Mouse (Mus musculus): ENCODE measurements at regions not wholly inside any gene's neighbourhood (a gene's known extent, or its start where the extent isn't known, plus 50 kb on each side); places are given as distances from the start of the nearest gene placed in this dataset.

- Histone ChIP-seq H3K4me1 (ENCODE audit: control insufficient read depth, insufficient read depth, low read length) (no peaks in the 10 kb centered on the region), H3K4me3 (replicated peaks; ENCODE audit: extremely low read depth, low read depth, low read length) (no peak overlapping the region)
- TF ChIP-seq POLR2A (IDR thresholded peaks at IDR 0.05; ENCODE audit: borderline replicate concordance, extremely low read depth, low read depth, low read length) (no peak), CTCF (IDR thresholded peaks at IDR 0.05; ENCODE audit: insufficient read depth, low read length) (no peak)
- WGBS = 36% methylated on average over 7 of the region's 7 CpGs
- DNase-seq = no peak
Observed at GRCm38 (mm10) chr7:128834894-128835293, 90.2 kb downstream of the Sec23ip start.

- no peak for DNase-seq
- TF ChIP-seq POLR2A (IDR thresholded peaks at IDR 0.05; ENCODE audit: borderline replicate concordance, extremely low read depth, low read depth, low read length) = no peak
- no peak for TF ChIP-seq CTCF (IDR thresholded peaks at IDR 0.05; ENCODE audit: insufficient read depth, low read length)
- WGBS = 70% methylated on average over 6 of the region's 6 CpGs
- Histone ChIP-seq H3K4me1 (ENCODE audit: control insufficient read depth, insufficient read depth, low read length) (no peaks in the 10 kb centered on the region), H3K4me3 (replicated peaks; ENCODE audit: extremely low read depth, low read depth, low read length) (no peak overlapping the region)
Observed at GRCm38 (mm10) chr7:128836435-128836834, 91.7 kb downstream of the Sec23ip start.

- no peaks in the 10 kb centered on the region for H3K4me1 ChIP-seq (ENCODE audit: control insufficient read depth, insufficient read depth, low read length)
- 88% methylated on average over 10 of the region's 10 CpGs for WGBS
- H3K4me3 ChIP-seq (replicated peaks; ENCODE audit: extremely low read depth, low read depth, low read length) = no peak overlapping the region
- no peak for TF ChIP-seq POLR2A (IDR thresholded peaks at IDR 0.05; ENCODE audit: borderline replicate concordance, extremely low read depth, low read depth, low read length)
- no peak for TF ChIP-seq CTCF (IDR thresholded peaks at IDR 0.05; ENCODE audit: insufficient read depth, low read length)
- no peak for DNase-seq
Observed at GRCm38 (mm10) chr7:128842561-128842960, 97.8 kb downstream of the Sec23ip start.

GRCm38 (mm10) chr7:128843576-128843975, 98.8 kb downstream of the Sec23ip start:
- TF ChIP-seq POLR2A (IDR thresholded peaks at IDR 0.05; ENCODE audit: borderline replicate concordance, extremely low read depth, low read depth, low read length) (no peak), CTCF (IDR thresholded peaks at IDR 0.05; ENCODE audit: insufficient read depth, low read length) (no peak)
- H3K4me1 ChIP-seq (ENCODE audit: control insufficient read depth, insufficient read depth, low read length) = no peaks in the 10 kb centered on the region
- H3K4me3 ChIP-seq (replicated peaks; ENCODE audit: extremely low read depth, low read depth, low read length) = no peak overlapping the region
- no peak for DNase-seq
- WGBS = 82% methylated on average over 9 of the region's 9 CpGs

GRCm38 (mm10) chr7:128849261-128849660, 104.5 kb downstream of the Sec23ip start:
- no peak overlapping the region for H3K4me3 ChIP-seq (replicated peaks; ENCODE audit: extremely low read depth, low read depth, low read length)
- TF ChIP-seq POLR2A (IDR thresholded peaks at IDR 0.05; ENCODE audit: borderline replicate concordance, extremely low read depth, low read depth, low read length) = no peak
- no peak for TF ChIP-seq CTCF (IDR thresholded peaks at IDR 0.05; ENCODE audit: insufficient read depth, low read length)
- 28% methylated on average over 3 of the region's 3 CpGs for WGBS
- no peaks in the 10 kb centered on the region for H3K4me1 ChIP-seq (ENCODE audit: control insufficient read depth, insufficient read depth, low read length)
- no peak for DNase-seq

- no peak for DNase-seq
- WGBS = 43% methylated on average over 4 of the region's 4 CpGs
- Histone ChIP-seq H3K4me3 (replicated peaks; ENCODE audit: extremely low read depth, low read depth, low read length) (no peak overlapping the region), H3K4me1 (ENCODE audit: control insufficient read depth, insufficient read depth, low read length) (no peaks in the 10 kb centered on the region)
- no peak for TF ChIP-seq CTCF (IDR thresholded peaks at IDR 0.05; ENCODE audit: insufficient read depth, low read length)
- TF ChIP-seq POLR2A (IDR thresholded peaks at IDR 0.05; ENCODE audit: borderline replicate concordance, extremely low read depth, low read depth, low read length) = no peak
Observed at GRCm38 (mm10) chr7:128854193-128854592, 109.5 kb downstream of the Sec23ip start.

- WGBS = 44% methylated on average over 18 of the region's 18 CpGs
- TF ChIP-seq CTCF (IDR thresholded peaks at IDR 0.05; ENCODE audit: insufficient read depth, low read length) (no peak), POLR2A (IDR thresholded peaks at IDR 0.05; ENCODE audit: borderline replicate concordance, extremely low read depth, low read depth, low read length) (no peak)
- H3K4me1 ChIP-seq (ENCODE audit: control insufficient read depth, insufficient read depth, low read length) = no peaks in the 10 kb centered on the region
- H3K4me3 ChIP-seq (replicated peaks; ENCODE audit: extremely low read depth, low read depth, low read length) = no peak overlapping the region
- DNase-seq = no peak
Observed at GRCm38 (mm10) chr7:128854690-128855343, 110.1 kb downstream of the Sec23ip start.

GRCm38 (mm10) chr7:128860141-128860540, 115.4 kb downstream of the Sec23ip start:
- TF ChIP-seq CTCF (IDR thresholded peaks at IDR 0.05; ENCODE audit: insufficient read depth, low read length) (peak; percentile 80), POLR2A (IDR thresholded peaks at IDR 0.05; ENCODE audit: borderline replicate concordance, extremely low read depth, low read depth, low read length) (no peak)
- WGBS = 3% methylated on average over 3 of the region's 3 CpGs
- no peak overlapping the region for H3K4me3 ChIP-seq (replicated peaks; ENCODE audit: extremely low read depth, low read depth, low read length)
- H3K4me1 ChIP-seq (ENCODE audit: control insufficient read depth, insufficient read depth, low read length) = no peaks in the 10 kb centered on the region
- DNase-seq = peak; percentile 49

GRCm38 (mm10) chr7:128860709-128861108, 116.0 kb downstream of the Sec23ip start:
- H3K4me1 ChIP-seq (ENCODE audit: control insufficient read depth, insufficient read depth, low read length) = no peaks in the 10 kb centered on the region
- WGBS = 61% methylated on average over 4 of the region's 4 CpGs
- DNase-seq = peak; percentile 3
- no peak overlapping the region for H3K4me3 ChIP-seq (replicated peaks; ENCODE audit: extremely low read depth, low read depth, low read length)
- TF ChIP-seq POLR2A (IDR thresholded peaks at IDR 0.05; ENCODE audit: borderline replicate concordance, extremely low read depth, low read depth, low read length) (no peak), CTCF (IDR thresholded peaks at IDR 0.05; ENCODE audit: insufficient read depth, low read length) (no peak)

GRCm38 (mm10) chr7:128861376-128861775, 116.6 kb downstream of the Sec23ip start:
- TF ChIP-seq POLR2A (IDR thresholded peaks at IDR 0.05; ENCODE audit: borderline replicate concordance, extremely low read depth, low read depth, low read length) (no peak), CTCF (IDR thresholded peaks at IDR 0.05; ENCODE audit: insufficient read depth, low read length) (no peak)
- 81% methylated on average over 8 of the region's 8 CpGs for WGBS
- Histone ChIP-seq H3K4me3 (replicated peaks; ENCODE audit: extremely low read depth, low read depth, low read length) (no peak overlapping the region), H3K4me1 (ENCODE audit: control insufficient read depth, insufficient read depth, low read length) (no peaks in the 10 kb centered on the region)
- no peak for DNase-seq
